9 mouse cellular contexts compared by ENCODE assay signal in the genomic region with DNA sequence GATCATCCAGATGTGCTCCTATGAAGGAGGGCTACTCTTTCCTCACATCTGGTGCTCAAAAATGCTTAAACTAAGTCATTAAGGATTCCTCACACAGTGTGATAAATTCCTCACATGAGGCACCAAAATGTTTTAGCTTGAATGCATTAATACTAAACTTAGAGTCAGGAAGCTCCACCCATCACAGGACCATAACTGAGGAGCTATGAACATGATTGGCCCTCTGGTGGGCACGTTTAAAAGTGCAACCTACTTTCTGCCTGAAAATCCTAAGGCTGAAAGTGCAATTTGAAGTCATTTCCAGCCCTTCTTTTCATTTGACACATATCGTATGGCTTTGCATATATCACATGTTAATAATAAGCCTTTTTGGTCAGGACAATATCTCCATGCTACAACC.
DNase-seq lines count a peak whose midpoint lies in the region; ATAC-seq and TF ChIP-seq lines count a peak whose summit lies in the region.
"Had no signal": no experiment of that assay in that cellular context is flagged by ENCODE, and none has a peak within 500 bp of the region (broad histone marks: within the 10 kb centered on the region; RNA-seq: fewer than 3 reads in every experiment).

No protein-coding gene starts in this region.

- TF ChIP-seq POLR2A in cortical plate, adult 2 months (IDR thresholded peaks at IDR 0.05; ENCODE audit: extremely low read depth, insufficient read depth, low read length): no peak

- peak; percentile 36; the same call in 1 of the 2 replicates for TF ChIP-seq CTCF in cortical plate, adult 2 months (IDR thresholded peaks at IDR 0.05; ENCODE audit: extremely low read depth, insufficient read depth, low read length)

- no peak overlapping the region for H3K27ac ChIP-seq in cortical plate, adult 2 months (ENCODE audit: insufficient read depth, low read length)
- H3K27ac ChIP-seq: embryonic facial prominence, embryonic 12.5 days had no signal

- DNase-seq in heart, postnatal 10 days: peak; percentile 54 to 70
- no peak for DNase-seq in heart, postnatal 25 days (ENCODE audit: low spot score)
- peak; percentile 39 for DNase-seq in urinary bladder, postnatal 25 days (ENCODE audit: low spot score)
- DNase-seq in urinary bladder, adult 2 months (ENCODE audit: low spot score): no peak
- peak; percentile 68 to 70 for DNase-seq in kidney, postnatal 4 days
- DNase-seq in ovary, postnatal 36 days (ENCODE audit: low spot score): no peak

- no peak overlapping the region for H3K4me3 ChIP-seq in cortical plate, adult 2 months (ENCODE audit: insufficient read depth, low read length)
- H3K4me3 ChIP-seq: embryonic facial prominence, embryonic 12.5 days had no signal

- no peaks in the 10 kb centered on the region for H3K4me1 ChIP-seq in cortical plate, adult 2 months (ENCODE audit: control insufficient read depth, insufficient read depth, low read length)
- H3K4me1 ChIP-seq: embryonic facial prominence, embryonic 12.5 days had no signal

- 0 out of 2 replicates have a peak, but pooled peaks have one; percentile 51 for ATAC-seq in neutrophil, adult 5-6 weeks (ENCODE audit: extremely low read depth, insufficient number of reproducible peaks, low FRiP score, poor library complexity, severe bottlenecking)

- intact Hi-C loops in heart, postnatal 10 days (cut with DNase I): loop anchor here (5.0 kb wide), 2 partner anchors 185 to 190 kb away; partner anchors contain the start of gene Klhl24
- intact Hi-C loops in heart, postnatal 25 days (cut with DNase I): loop anchor here (5.0 kb wide), 1 partner anchor 190 kb away; the partner anchor contains the start of gene Klhl24

Comparison
In these comparisons a context has a peak if more than half of its experiments do, and no peak if none do; other contexts are left out.
1. DNase-seq: peak in heart, postnatal 10 days (2 of 2), urinary bladder, postnatal 25 days (single experiment) and kidney, postnatal 4 days (2 of 2); none in heart, postnatal 25 days (single experiment), urinary bladder, adult 2 months (single experiment) and ovary, postnatal 36 days (single experiment).